Mouse (Mus musculus): Measurements from ENCODE around the gene Abhd2. TPM values are rescaled to one million over a fixed set of nuclear protein-coding genes. Genes with fewer than 3 reads are reported as not detected.
"Not testable (repeated sequence)": the region's sequence is repeated elsewhere in the genome, so short reads cannot be mapped to it uniquely, and the experiment has no call there.

Abhd2 gene
- polyA plus RNA-seq, 1 experiment from 2014 or later, result 12.9 TPM

DNA sequence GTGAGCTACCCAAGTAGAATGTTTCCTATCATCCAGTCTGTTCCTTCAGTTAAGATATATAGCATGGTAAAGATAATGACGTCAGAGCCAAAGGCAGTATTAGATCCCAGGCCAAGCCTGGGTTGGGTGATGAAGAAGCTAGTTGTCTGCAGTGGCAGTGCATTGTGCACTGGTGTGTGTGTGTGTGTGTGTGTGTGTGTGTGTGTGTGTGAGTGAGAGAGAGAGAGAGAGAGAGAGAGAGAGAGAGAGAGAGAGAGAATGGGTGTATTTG is 10.6 kb downstream of the Abhd2 start:
- H3K4me1 ChIP-seq, result peaks cover 29% of the 10 kb centered on the region
- not testable (repeated sequence) for H3K9me3 ChIP-seq; ATAC-seq (ENCODE audit: low FRiP score, low read depth); H3K4me2 ChIP-seq (replicated peaks); H3K9ac ChIP-seq; H3K27me3 ChIP-seq (replicated peaks); H3K4me3 ChIP-seq; H3K36me3 ChIP-seq; H3K27ac ChIP-seq
- 81% methylated on average over 1 of the region's 1 CpGs for WGBS

DNA sequence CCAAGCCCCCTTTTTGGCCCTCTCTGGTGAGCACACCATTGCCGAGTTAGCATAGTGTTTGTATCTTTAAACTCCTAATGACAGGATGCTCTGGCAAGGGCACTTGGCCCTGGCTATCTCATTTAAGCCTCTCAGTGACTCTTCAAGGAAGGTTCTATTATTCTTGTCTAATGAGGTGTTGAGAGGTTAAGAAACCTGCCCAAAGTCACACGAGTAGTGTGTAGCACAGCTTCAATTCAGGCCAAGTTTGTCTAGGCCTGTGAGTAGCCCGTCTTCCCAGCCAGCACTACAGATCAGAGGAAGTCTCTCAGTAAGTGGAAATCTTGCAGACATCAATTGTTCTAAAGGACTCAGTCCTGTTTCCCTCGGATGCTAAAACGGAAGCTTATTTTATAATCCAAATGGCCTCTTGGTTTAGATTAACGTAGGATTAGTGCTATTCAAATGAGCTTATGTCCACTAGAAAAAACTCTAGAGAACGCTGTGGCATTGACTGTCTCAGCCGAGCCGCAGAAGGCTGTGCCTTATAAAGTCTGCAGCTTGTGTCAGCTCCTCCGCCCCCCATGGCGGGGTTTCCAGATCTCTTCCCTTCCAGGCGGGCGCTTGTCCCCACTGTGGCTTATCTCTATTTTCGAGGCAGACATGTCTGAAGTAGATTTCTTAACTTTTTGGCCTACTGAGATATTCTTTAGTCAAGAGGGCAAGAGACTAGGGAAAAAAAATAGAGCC is 11.3 kb downstream of the Abhd2 start:
- no peak for ATAC-seq (ENCODE audit: low FRiP score, low read depth)
- H3K4me1 ChIP-seq, result peaks cover 21% of the 10 kb centered on the region
- H3K27ac ChIP-seq, result no peak overlapping the region
- no peak overlapping the region for H3K4me3 ChIP-seq
- H3K4me2 ChIP-seq (replicated peaks), result no peak overlapping the region
- WGBS, result 78% methylated on average over 14 of the region's 14 CpGs
- no peaks in the 10 kb centered on the region for H3K36me3 ChIP-seq
- no peaks in the 10 kb centered on the region for H3K27me3 ChIP-seq (replicated peaks)
- no peak overlapping the region for H3K9ac ChIP-seq
- no peaks in the 10 kb centered on the region for H3K9me3 ChIP-seq

DNA sequence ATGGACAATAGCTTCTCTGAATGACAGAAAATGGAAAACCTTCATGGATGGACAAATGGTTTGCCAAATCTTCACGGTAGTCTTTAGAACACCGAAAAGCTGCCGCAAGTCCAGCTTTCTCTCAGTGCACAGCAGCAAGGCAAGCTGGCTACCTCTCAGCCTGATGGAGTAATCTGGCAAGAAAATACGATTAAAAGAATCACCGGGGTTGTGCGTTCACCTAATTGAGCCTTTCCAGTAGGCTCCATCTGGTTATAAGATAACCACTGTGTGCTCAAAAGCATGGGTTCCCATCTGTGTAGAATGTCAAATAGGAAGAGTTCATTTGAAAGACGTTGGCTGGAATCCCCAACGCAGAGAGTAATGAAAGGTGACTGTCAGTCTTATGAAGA is 11.9 kb downstream of the Abhd2 start:
- H3K27ac ChIP-seq, result no peak overlapping the region
- no peak overlapping the region for H3K4me3 ChIP-seq
- H3K9ac ChIP-seq, result no peak overlapping the region
- H3K4me2 ChIP-seq (replicated peaks), result no peak overlapping the region
- H3K9me3 ChIP-seq, result no peaks in the 10 kb centered on the region
- peaks cover 21% of the 10 kb centered on the region for H3K4me1 ChIP-seq
- ATAC-seq (ENCODE audit: low FRiP score, low read depth), result no peak
- no peaks in the 10 kb centered on the region for H3K27me3 ChIP-seq (replicated peaks)
- H3K36me3 ChIP-seq, result no peaks in the 10 kb centered on the region
- WGBS, result 93% methylated on average over 8 of the region's 8 CpGs

DNA sequence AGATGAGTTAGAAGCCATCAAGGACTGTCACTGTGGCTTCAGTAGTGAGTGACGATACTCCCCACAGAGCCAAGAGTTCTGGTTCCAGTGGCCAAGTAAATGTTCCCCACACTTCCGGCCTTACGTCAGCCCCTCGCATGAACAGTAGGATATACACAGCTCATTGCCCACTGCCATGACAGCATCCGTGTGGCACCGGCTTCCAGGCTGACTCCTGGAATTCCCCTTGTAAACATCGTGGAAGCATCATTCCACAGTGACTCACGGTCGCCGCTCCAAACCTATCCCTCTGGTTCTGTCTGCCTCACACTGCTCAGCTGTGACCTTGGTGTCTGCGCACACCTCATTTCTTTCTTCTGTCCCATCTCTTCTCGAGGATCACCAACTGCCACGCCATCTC is 12.4 kb downstream of the Abhd2 start:
- no peaks in the 10 kb centered on the region for H3K36me3 ChIP-seq
- H3K4me2 ChIP-seq (replicated peaks), result no peak overlapping the region
- WGBS, result 94% methylated on average over 13 of the region's 13 CpGs
- no peaks in the 10 kb centered on the region for H3K27me3 ChIP-seq (replicated peaks)
- H3K4me3 ChIP-seq, result no peak overlapping the region
- no peak for ATAC-seq (ENCODE audit: low FRiP score, low read depth)
- peaks cover 21% of the 10 kb centered on the region for H3K4me1 ChIP-seq
- no peak overlapping the region for H3K27ac ChIP-seq
- H3K9me3 ChIP-seq, result no peaks in the 10 kb centered on the region
- no peak overlapping the region for H3K9ac ChIP-seq

DNA sequence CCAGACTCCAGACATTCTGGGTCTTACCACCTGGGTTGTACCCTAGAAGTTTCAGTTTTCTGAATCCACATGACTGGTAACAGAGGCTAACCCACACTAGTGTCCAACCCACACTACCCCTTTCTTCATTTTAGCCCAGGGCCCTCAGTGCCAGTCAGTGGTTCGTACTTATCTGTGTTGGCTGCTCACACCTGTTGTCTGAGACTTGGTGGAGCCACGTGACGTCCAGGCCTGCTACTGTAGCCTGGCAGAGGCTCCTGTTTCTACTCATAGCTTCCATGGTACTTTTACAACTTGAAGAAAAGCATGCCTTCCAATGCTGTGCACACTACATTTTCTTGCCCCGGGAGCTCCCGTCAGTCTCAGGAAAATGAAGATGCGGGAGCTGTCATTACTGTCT is 14.2 kb downstream of the Abhd2 start:
- Histone ChIP-seq H3K4me3 (no peak overlapping the region), H3K36me3 (no peaks in the 10 kb centered on the region), H3K4me2 (replicated peaks) (no peak overlapping the region), H3K4me1 (peaks cover 21% of the 10 kb centered on the region), H3K27ac (no peak overlapping the region), H3K9me3 (no peaks in the 10 kb centered on the region), H3K27me3 (replicated peaks) (no peaks in the 10 kb centered on the region), H3K9ac (no peak overlapping the region)
- ATAC-seq (ENCODE audit: low FRiP score, low read depth), result no peak
- WGBS, result 93% methylated on average over 6 of the region's 6 CpGs

DNA sequence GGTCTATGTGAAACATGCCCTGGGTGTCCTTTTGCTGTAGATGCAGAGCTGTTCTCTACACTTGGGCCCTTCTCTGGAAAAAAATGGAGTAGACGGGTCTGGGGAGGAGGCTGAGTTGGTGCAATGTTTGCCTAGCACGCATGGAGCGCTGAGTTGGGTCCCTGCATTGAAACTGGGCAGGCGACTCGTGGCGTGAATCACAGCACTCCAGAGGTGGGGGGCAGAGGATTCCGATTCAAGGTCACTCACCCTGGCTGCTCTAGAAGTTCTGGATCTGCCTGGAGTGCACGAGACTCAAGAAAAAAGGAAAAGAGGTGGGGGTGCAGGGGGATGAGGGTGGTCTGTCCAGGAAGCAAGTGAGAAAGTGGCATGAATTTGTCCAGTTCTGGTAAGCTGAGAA is 14.9 kb downstream of the Abhd2 start:
- Histone ChIP-seq H3K9me3 (no peaks in the 10 kb centered on the region), H3K9ac (no peak overlapping the region), H3K4me3 (no peak overlapping the region), H3K4me1 (peaks cover 18% of the 10 kb centered on the region), H3K36me3 (no peaks in the 10 kb centered on the region), H3K27me3 (replicated peaks) (no peaks in the 10 kb centered on the region), H3K4me2 (replicated peaks) (no peak overlapping the region), H3K27ac (no peak overlapping the region)
- WGBS, result 96% methylated on average over 8 of the region's 8 CpGs
- no peak for ATAC-seq (ENCODE audit: low FRiP score, low read depth)

DNA sequence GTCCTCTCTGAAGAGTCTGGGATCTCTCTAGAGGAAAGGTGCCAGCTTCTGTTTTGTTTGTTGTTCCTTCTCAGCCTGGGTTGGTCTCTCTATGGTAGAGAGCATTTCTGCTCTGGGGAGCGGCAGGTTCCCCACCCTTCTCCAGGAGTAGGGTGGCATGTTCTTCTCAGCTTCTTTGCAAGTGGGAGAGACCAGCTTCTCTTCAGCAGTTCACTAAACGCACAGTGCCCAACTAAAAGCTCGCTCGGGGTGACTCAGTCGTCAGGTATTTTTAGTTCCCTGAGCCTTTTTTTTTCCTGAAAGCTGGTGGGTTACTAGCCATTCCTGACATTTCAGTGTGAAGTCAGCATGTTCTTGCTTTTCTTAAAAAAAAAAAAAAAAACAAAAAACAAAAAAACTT is 15.4 kb downstream of the Abhd2 start:
- 96% methylated on average over 5 of the region's 5 CpGs for WGBS
- H3K27me3 ChIP-seq (replicated peaks), result no peaks in the 10 kb centered on the region
- no peaks in the 10 kb centered on the region for H3K9me3 ChIP-seq
- H3K36me3 ChIP-seq, result no peaks in the 10 kb centered on the region
- H3K4me2 ChIP-seq (replicated peaks), result no peak overlapping the region
- H3K9ac ChIP-seq, result no peak overlapping the region
- peaks cover 15% of the 10 kb centered on the region for H3K4me1 ChIP-seq
- no peak overlapping the region for H3K4me3 ChIP-seq
- ATAC-seq (ENCODE audit: low FRiP score, low read depth), result no peak
- H3K27ac ChIP-seq, result no peak overlapping the region

DNA sequence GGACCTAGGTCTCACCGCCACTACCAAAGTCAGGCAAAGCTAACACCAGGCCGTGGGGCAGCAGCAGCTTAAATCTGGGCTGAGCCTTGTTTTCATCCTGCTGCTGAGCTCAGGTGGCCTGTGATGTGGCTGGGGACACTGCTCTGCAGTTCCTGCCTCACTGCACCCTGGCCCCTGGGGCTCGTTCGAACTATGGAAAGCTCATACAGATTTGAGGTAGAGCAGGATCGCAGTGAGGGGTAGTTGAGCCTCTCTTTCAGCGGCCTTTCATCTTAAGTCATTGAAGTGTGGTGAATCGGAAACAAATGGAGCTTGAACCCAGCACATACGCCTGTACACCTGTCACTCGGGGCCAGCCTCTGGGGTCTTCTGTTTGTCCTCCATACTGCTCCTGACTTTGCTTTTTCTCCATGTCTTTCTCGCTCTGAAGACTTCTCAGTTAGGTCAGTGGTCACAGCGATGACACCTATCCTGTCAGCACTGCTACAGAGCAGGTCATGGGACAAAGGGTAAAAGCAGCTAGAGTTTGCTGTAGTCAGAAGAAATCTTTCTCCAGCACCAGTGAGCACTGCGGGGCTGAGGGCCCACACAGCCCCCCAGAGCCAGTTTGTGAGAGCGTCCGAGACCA is 20.7 kb downstream of the Abhd2 start:
- Histone ChIP-seq H3K27me3 (replicated peaks) (no peaks in the 10 kb centered on the region), H3K4me3 (no peak overlapping the region), H3K9ac (no peak overlapping the region), H3K36me3 (peaks cover 22% of the 10 kb centered on the region), H3K4me2 (replicated peaks) (no peak overlapping the region), H3K9me3 (no peaks in the 10 kb centered on the region), H3K4me1 (peaks cover 11% of the 10 kb centered on the region), H3K27ac (no peak overlapping the region)
- WGBS, result 59% methylated on average over 14 of the region's 14 CpGs
- ATAC-seq (ENCODE audit: low FRiP score, low read depth), result no peak

DNA sequence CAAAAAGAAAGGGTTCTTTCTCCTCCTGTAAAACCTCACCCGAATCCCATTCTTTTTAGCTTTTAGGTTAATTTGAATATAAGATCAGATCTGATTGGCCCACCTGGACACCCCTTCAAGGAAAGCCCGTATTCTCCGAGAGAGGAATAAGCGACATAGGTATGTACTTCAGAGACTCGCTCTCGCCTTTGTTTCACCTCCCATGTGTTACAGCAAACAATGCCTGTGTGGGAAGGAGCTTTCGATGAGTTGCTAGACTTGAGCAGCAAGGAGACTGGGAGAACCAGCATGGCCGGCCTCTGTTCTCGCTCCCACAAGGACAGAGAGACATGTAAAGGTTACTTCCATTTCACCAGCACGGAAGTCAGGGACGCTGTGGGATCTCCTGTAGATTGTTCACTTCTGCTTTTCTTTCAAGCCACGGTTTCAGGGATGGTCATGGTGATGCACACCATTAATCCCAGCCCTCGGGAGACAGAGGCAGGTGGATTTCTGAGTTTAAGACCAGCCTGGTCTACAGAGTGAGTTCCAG is 21.5 kb downstream of the Abhd2 start:
- Histone ChIP-seq H3K27me3 (replicated peaks) (no peaks in the 10 kb centered on the region), H3K9me3 (no peaks in the 10 kb centered on the region), H3K4me1 (peaks cover 11% of the 10 kb centered on the region), H3K9ac (no peak overlapping the region), H3K4me2 (replicated peaks) (no peak overlapping the region), H3K36me3 (peaks cover 28% of the 10 kb centered on the region), H3K27ac (no peak overlapping the region), H3K4me3 (no peak overlapping the region)
- ATAC-seq (ENCODE audit: low FRiP score, low read depth), result no peak
- 90% methylated on average over 13 of the region's 13 CpGs for WGBS

DNA sequence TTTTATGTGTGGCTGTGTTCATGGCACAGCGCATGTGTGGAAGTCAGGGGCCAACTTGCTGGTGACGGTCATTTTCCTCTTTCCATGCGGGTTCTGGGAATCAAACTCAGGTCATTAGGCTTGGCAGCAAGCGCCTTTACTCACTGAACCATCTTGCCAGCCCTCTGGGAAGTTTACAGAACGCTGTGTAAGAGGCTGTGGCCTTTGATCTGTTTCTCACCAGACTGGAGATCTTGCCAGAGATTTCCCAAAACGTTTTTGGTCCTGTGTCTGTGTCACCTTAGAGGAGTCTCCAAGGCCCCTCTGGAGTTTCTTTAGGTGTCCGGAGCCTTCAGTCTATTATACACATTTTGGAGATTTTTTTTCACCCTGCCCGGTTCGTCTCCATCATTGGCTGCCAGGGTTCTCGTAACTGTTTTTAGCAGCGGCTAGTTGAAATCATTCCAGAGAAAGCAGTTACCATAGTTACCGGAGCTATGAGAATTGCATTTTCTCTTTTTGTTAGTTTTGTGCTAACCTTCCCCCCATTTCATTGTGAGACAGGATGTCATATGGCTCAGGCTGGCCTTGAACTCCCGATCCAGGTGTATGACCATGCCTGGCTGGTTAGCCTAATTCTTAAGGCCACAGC is 22.3 kb downstream of the Abhd2 start:
- Histone ChIP-seq H3K4me1 (peaks cover 13% of the 10 kb centered on the region), H3K27me3 (replicated peaks) (no peaks in the 10 kb centered on the region), H3K9ac (no peak overlapping the region), H3K36me3 (peaks cover 31% of the 10 kb centered on the region), H3K9me3 (no peaks in the 10 kb centered on the region), H3K4me3 (no peak overlapping the region), H3K4me2 (replicated peaks) (no peak overlapping the region), H3K27ac (no peak overlapping the region)
- WGBS, result 80% methylated on average over 13 of the region's 13 CpGs
- no peak for ATAC-seq (ENCODE audit: low FRiP score, low read depth)

DNA sequence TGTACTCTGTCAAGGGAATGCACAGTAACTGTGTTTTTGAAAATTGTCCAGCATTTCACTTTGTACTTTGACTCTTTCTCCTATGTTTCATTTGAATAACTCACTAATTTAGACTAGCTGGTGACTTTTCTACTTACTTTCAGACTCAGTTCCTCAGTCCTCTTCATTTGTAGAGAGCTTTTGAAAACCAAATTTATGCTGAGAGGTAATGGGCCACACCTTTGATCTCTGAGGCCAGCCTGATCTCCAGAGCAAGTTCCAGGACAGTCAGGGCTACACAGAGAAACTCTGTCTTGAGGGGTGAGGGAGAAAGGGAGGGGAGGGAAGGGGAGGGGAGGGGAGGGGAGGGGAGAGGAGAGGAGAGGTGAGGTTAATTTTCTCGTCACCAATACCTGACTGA is 25.7 kb downstream of the Abhd2 start:
- ATAC-seq (ENCODE audit: low FRiP score, low read depth), result no peak
- H3K27me3 ChIP-seq (replicated peaks), result no peaks in the 10 kb centered on the region
- 89% methylated on average over 1 of the region's 1 CpGs for WGBS
- H3K4me1 ChIP-seq, result peaks cover 17% of the 10 kb centered on the region
- no peaks in the 10 kb centered on the region for H3K9me3 ChIP-seq
- H3K4me2 ChIP-seq (replicated peaks), result no peak overlapping the region
- no peak overlapping the region for H3K4me3 ChIP-seq
- no peak overlapping the region for H3K9ac ChIP-seq
- H3K36me3 ChIP-seq, result peaks cover 31% of the 10 kb centered on the region
- no peak overlapping the region for H3K27ac ChIP-seq

DNA sequence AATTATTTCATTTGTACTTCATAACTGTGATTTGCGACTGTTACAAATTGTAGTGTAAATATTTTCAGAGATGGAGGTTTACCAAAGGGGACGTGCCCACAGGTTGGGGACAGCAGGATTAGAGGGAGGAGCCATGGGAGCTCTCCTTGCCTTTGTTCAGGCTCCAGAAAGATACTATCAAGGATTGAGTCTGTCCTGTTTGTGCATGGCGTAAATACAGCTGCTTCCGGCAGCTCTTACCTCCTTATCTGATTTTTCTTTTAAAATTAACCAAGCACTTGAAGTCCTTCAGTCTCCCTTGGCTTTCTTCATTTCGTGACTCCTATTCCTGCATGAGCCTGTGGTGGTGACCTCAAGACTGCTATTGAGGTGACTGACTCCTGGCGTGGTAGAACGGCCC is 26.5 kb downstream of the Abhd2 start:
- Histone ChIP-seq H3K4me3 (no peak overlapping the region), H3K36me3 (peaks cover 31% of the 10 kb centered on the region), H3K4me2 (replicated peaks) (no peak overlapping the region), H3K27ac (no peak overlapping the region; the same call in 1 of the 2 replicates), H3K9ac (no peak overlapping the region), H3K4me1 (peaks cover 16% of the 10 kb centered on the region), H3K9me3 (no peaks in the 10 kb centered on the region), H3K27me3 (replicated peaks) (no peaks in the 10 kb centered on the region)
- ATAC-seq (ENCODE audit: low FRiP score, low read depth), result no peak
- WGBS, result 83% methylated on average over 7 of the region's 7 CpGs
